Mouse (Mus musculus) heart, embryonic 12.5 days (tissue): Measurements from ENCODE around the gene Gpr142. TPM values are rescaled to one million over a fixed set of nuclear protein-coding genes. Genes with fewer than 3 reads are reported as not detected.

Source experiments
- ATAC-seq: fragments of 200-750 bp; cut with Nextera tagmentation; 2 replicates; pipeline ENCODE4 v1.8.0; 2017; ENCODE audit warnings: moderate TSS enrichment, moderate library complexity; ENCODE audit not compliant: insufficient number of reproducible peaks, low FRiP score
- H3K27ac ChIP-seq: fragments of 300-500 bp; sonication (generic); 2 replicates; pipeline ENCODE4 v1.5.1; 2016; ENCODE audit warnings: mild to moderate bottlenecking, moderate library complexity; ENCODE audit not compliant: poor library complexity, severe bottlenecking
- H3K27me3 ChIP-seq: fragments of 300-500 bp; sonication (generic); replicated peaks from 2 replicates; pipeline ENCODE4 v1.6.1; 2016; ENCODE audit warnings: mild to moderate bottlenecking, moderate library complexity
- H3K36me3 ChIP-seq: fragments of 300-500 bp; sonication (generic); 2 replicates; pipeline ENCODE4 v1.6.1; 2016; ENCODE audit warnings: mild to moderate bottlenecking, moderate library complexity
- H3K4me1 ChIP-seq: fragments of 300-500 bp; sonication (generic); replicated peaks from 2 replicates; pipeline ENCODE4 v1.6.1; 2016; ENCODE audit warnings: mild to moderate bottlenecking
- H3K4me2 ChIP-seq: fragments of 300-500 bp; sonication (generic); 2 replicates; pipeline ENCODE4 v1.6.1; 2016; ENCODE audit warnings: mild to moderate bottlenecking, moderate library complexity
- H3K4me3 ChIP-seq: fragments of 300-500 bp; sonication (generic); 2 replicates; pipeline ENCODE4 v1.5.1; 2016; ENCODE audit warnings: mild to moderate bottlenecking
- H3K9ac ChIP-seq: fragments of 300-500 bp; sonication (generic); 2 replicates; pipeline ENCODE4 v1.6.1; 2016; ENCODE audit warnings: mild to moderate bottlenecking, moderate library complexity
- H3K9me3 ChIP-seq: fragments of 300-500 bp; sonication (generic); replicated peaks from 2 replicates; pipeline ENCODE4 v1.6.1; 2016; ENCODE audit warnings: mild to moderate bottlenecking, moderate library complexity
- WGBS: fragments of 180-500 bp; shearing (Covaris S2); methylation state at CpG from one replicate; pipeline ENCODE4 v1.1.7; 2016; 5-methylcytosine and 5-hydroxymethylcytosine counted together
- polyA plus RNA-seq: library from polyadenylated mRNA; unstranded; fragments of >200 nt; fragmentation: Nextera tagmentation; extraction: Ambion mirVana; gene quantifications from 2 replicates; pipeline ENCODE4 v1.2.1, GENCODE M21; 2016

Gene Gpr142
- polyA plus RNA-seq, 1 experiment from 2014 or later, result not detected

- WGBS, result 15% methylated on average over 4 of the region's 4 CpGs
- no peak overlapping the region for H3K4me3 ChIP-seq
- H3K4me1 ChIP-seq, result peaks cover 24% of the 10 kb centered on the region
- no peak overlapping the region for H3K4me2 ChIP-seq
- no peak for ATAC-seq
- peaks cover 92% of the 10 kb centered on the region for H3K27me3 ChIP-seq
- no peak overlapping the region for H3K9ac ChIP-seq
- no peak overlapping the region for H3K27ac ChIP-seq
- H3K9me3 ChIP-seq, result no peaks in the 10 kb centered on the region
- H3K36me3 ChIP-seq, result no peaks in the 10 kb centered on the region
Measured at GRCm38 (mm10) chr11:114790841-114791240, 7.9 kb upstream of the Gpr142 start.

GRCm38 (mm10) chr11:114791351-114791889 is 7.3 kb upstream of the Gpr142 start:
- peak overlapping the region; percentile 80 for H3K4me2 ChIP-seq
- H3K4me1 ChIP-seq, result peaks cover 27% of the 10 kb centered on the region
- H3K36me3 ChIP-seq, result no peaks in the 10 kb centered on the region
- no peak overlapping the region for H3K27ac ChIP-seq
- ATAC-seq, result no peak
- peak overlapping the region; percentile 47 for H3K4me3 ChIP-seq
- H3K27me3 ChIP-seq, result peaks cover 90% of the 10 kb centered on the region
- WGBS, result 2% methylated on average over 50 of the region's 50 CpGs
- H3K9me3 ChIP-seq, result no peaks in the 10 kb centered on the region
- peak overlapping the region; percentile 28; the same call in 1 of the 2 replicates for H3K9ac ChIP-seq

GRCm38 (mm10) chr11:114791891-114792411 is 6.8 kb upstream of the Gpr142 start:
- ATAC-seq, result no peak
- Histone ChIP-seq H3K4me1 (peaks cover 27% of the 10 kb centered on the region), H3K9me3 (no peaks in the 10 kb centered on the region), H3K27me3 (peaks cover 89% of the 10 kb centered on the region), H3K36me3 (no peaks in the 10 kb centered on the region), H3K27ac (no peak overlapping the region), H3K4me2 (peak overlapping the region; percentile 80), H3K9ac (peak overlapping the region; percentile 28; the same call in 1 of the 2 replicates), H3K4me3 (peak overlapping the region; percentile 47)
- WGBS, result under 1% methylated on average over 57 of the region's 59 CpGs

GRCm38 (mm10) chr11:114792931-114793494 is 5.7 kb upstream of the Gpr142 start:
- Histone ChIP-seq H3K9me3 (no peaks in the 10 kb centered on the region), H3K27ac (no peak overlapping the region), H3K9ac (no peak overlapping the region), H3K4me3 (no peak overlapping the region), H3K27me3 (peaks cover 83% of the 10 kb centered on the region), H3K4me1 (peaks cover 27% of the 10 kb centered on the region), H3K36me3 (no peaks in the 10 kb centered on the region), H3K4me2 (no peak overlapping the region)
- ATAC-seq, result no peak
- WGBS, result 39% methylated on average over 5 of the region's 5 CpGs

GRCm38 (mm10) chr11:114793868-114794545 is 4.7 kb upstream of the Gpr142 start:
- WGBS, result 63% methylated on average over 19 of the region's 19 CpGs
- peaks cover 74% of the 10 kb centered on the region for H3K27me3 ChIP-seq

GRCm38 (mm10) chr11:114794691-114795090 is 4.0 kb upstream of the Gpr142 start:
- peaks cover 67% of the 10 kb centered on the region for H3K27me3 ChIP-seq
- no peak for ATAC-seq

More at GRCm38 (mm10) chr11:114793868-114794545, 4.7 kb upstream of the Gpr142 start:
- H3K27ac ChIP-seq, result no peak overlapping the region
- H3K9me3 ChIP-seq, result no peaks in the 10 kb centered on the region
- H3K4me3 ChIP-seq, result no peak overlapping the region
- H3K4me1 ChIP-seq, result peaks cover 27% of the 10 kb centered on the region
- no peak for ATAC-seq
- H3K9ac ChIP-seq, result no peak overlapping the region
- no peaks in the 10 kb centered on the region for H3K36me3 ChIP-seq
- no peak overlapping the region for H3K4me2 ChIP-seq

GRCm38 (mm10) chr11:114795231-114795746 is 3.4 kb upstream of the Gpr142 start:
- Histone ChIP-seq H3K4me1 (peaks cover 20% of the 10 kb centered on the region), H3K27me3 (peaks cover 61% of the 10 kb centered on the region), H3K27ac (no peak overlapping the region), H3K9ac (0 out of 2 replicates have a peak overlapping the region, but pooled peaks have one; percentile 10), H3K36me3 (no peaks in the 10 kb centered on the region), H3K4me2 (peak overlapping the region; percentile 79), H3K9me3 (no peaks in the 10 kb centered on the region), H3K4me3 (peak overlapping the region; percentile 38)
- WGBS, result under 1% methylated on average over 7 of the region's 7 CpGs
- ATAC-seq, result peak; percentile 18; the same call in 1 of the 2 replicates

More at GRCm38 (mm10) chr11:114794691-114795090, 4.0 kb upstream of the Gpr142 start:
- 50% methylated on average over 4 of the region's 4 CpGs for WGBS
- Histone ChIP-seq H3K4me2 (0 out of 2 replicates have a peak overlapping the region, but pooled peaks have one; percentile 79), H3K9me3 (no peaks in the 10 kb centered on the region), H3K36me3 (no peaks in the 10 kb centered on the region), H3K9ac (no peak overlapping the region), H3K4me3 (no peak overlapping the region), H3K4me1 (peaks cover 21% of the 10 kb centered on the region), H3K27ac (no peak overlapping the region)

- H3K27me3 ChIP-seq, result peaks cover 55% of the 10 kb centered on the region
- WGBS, result 7% methylated on average over 4 of the region's 4 CpGs
- H3K4me2 ChIP-seq, result peak within 1 kb of the TSS; percentile 79
- no peaks in the 10 kb centered on the region for H3K9me3 ChIP-seq
- H3K4me3 ChIP-seq, result peak within 1 kb of the TSS; percentile 38
- ATAC-seq, result peak; percentile 38; the same call in 1 of the 2 replicates
- H3K36me3 ChIP-seq, result no peaks in the 10 kb centered on the region
- no peak within 1 kb of the TSS for H3K27ac ChIP-seq
- peaks cover 20% of the 10 kb centered on the region for H3K4me1 ChIP-seq
- 0 out of 2 replicates have a peak within 1 kb of the TSS, but pooled peaks have one; percentile 10 for H3K9ac ChIP-seq
Measured at GRCm38 (mm10) chr11:114795848-114796322, 2.8 kb upstream of the Gpr142 start, which contains the start of gene Btbd17. Gene Btbd17 (minus strand): TSS chr11:114795945.

GRCm38 (mm10) chr11:114797176-114797575 is 1.5 kb upstream of the Gpr142 start:
- Histone ChIP-seq H3K4me1 (peaks cover 11% of the 10 kb centered on the region), H3K4me2 (no peak overlapping the region), H3K4me3 (no peak overlapping the region), H3K9me3 (no peaks in the 10 kb centered on the region), H3K27me3 (peaks cover 43% of the 10 kb centered on the region), H3K36me3 (no peaks in the 10 kb centered on the region), H3K27ac (no peak overlapping the region), H3K9ac (no peak overlapping the region)
- ATAC-seq, result no peak
- 87% methylated on average over 7 of the region's 7 CpGs for WGBS

GRCm38 (mm10) chr11:114797981-114798380 is 743 bp upstream of the Gpr142 start:
- Histone ChIP-seq H3K36me3 (no peaks in the 10 kb centered on the region), H3K27me3 (peaks cover 38% of the 10 kb centered on the region), H3K9me3 (no peaks in the 10 kb centered on the region), H3K9ac (no peak overlapping the region), H3K27ac (no peak overlapping the region), H3K4me3 (no peak overlapping the region), H3K4me2 (no peak overlapping the region), H3K4me1 (peaks cover 8% of the 10 kb centered on the region)
- ATAC-seq, result no peak
- WGBS, result 69% methylated on average over 3 of the region's 3 CpGs

- no peaks in the 10 kb centered on the region for H3K36me3 ChIP-seq
- H3K9ac ChIP-seq, result no peak overlapping the region
Measured at GRCm38 (mm10) chr11:114801906-114802305, 3.2 kb downstream of the Gpr142 start.

More at GRCm38 (mm10) chr11:114801906-114802305, 3.2 kb downstream of the Gpr142 start:
- Histone ChIP-seq H3K4me2 (no peak overlapping the region), H3K4me3 (no peak overlapping the region), H3K27me3 (peaks cover 8% of the 10 kb centered on the region; the same call in 1 of the 2 replicates), H3K4me1 (0 out of 2 replicates have a peak, but pooled peaks cover 3% of the 10 kb centered on the region), H3K27ac (no peak overlapping the region), H3K9me3 (no peaks in the 10 kb centered on the region)
- whole genome bisulfite sequencing, result 86% methylated on average over 1 of the region's 1 CpGs
- no peak for ATAC-seq
